Mouse (Mus musculus) cerebellum, adult 9-10 months (tissue): ENCODE data around the gene Crocc.

ENCODE experiments used
- DNase-seq: peaks from one replicate; pipeline ENCODE4 v3.0.0; 2022

Crocc gene

DNA sequence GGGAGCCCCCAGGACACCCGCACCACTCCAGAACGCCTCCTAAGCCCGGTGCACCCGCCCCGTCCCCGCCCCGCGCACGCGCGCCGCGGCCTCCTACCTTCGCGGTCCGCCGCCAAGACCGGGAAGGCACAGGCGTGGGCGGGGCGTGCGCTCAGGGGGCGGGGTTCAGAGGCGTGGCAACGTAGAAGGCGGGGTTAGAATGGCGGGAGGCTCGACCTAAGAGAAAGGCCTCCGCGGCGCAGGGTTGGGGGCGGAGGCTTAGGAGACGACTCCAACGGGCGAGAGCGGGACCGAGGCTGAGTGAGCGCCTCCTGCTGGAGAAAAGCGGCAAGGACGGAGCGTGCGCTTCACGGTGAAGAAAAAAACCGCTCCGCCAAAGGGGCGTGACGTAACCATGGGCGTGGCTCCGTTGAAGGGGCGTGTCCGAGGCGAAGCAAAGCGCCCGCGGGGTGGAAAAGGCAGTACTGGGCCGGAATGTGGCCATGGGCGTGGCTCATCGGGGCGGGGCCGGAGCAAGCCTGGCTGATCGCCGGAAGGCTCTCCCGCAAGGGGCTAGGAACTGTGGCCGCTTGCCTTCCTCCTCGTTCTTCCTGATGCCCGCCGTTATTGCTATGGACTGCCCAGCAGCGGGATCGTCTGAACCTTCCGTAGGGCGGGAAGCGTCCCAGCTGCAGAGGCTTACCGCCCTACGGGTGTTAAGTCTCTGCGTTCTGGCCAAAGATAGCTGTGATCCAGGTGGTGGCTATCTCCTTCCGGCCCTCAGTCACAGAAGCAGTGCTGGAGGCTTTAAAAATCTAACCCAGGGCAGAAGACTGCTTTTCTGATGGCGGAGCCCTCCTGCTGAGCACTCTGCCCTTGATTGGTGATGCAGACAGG lies at the start of gene Crocc:
Gene Crocc, minus strand, starts transcription at position 125 of the 876 bp plus-strand sequence.
- peak; percentile 99 for DNase-seq

DNA sequence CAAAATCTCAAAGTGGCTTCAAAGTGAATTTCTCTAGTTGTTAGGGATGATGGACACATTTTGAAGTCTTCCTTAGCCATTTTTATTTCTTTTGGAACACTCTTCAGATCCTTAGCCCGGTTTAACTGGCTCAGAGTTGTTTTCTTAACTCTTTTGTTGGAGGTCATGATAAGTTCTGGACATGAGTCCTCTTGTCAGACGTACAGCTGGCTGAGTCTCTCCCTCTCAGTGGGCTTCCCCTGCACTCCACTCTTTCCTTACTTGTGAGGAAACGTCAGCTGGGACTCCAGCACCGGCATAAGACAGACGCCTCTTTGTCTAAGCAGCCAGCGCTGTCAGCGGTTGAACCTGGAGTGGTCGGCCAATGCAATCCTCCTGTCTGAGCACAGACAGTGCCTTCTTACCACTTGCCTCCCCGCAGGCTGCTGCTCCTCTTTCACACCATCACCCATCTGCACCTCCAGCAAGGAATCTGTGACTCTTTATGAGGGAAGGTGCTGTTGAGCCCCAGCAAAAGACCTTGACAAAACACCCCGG lies 47.9 kb upstream of the Crocc start:
- no peak for DNase-seq

DNA sequence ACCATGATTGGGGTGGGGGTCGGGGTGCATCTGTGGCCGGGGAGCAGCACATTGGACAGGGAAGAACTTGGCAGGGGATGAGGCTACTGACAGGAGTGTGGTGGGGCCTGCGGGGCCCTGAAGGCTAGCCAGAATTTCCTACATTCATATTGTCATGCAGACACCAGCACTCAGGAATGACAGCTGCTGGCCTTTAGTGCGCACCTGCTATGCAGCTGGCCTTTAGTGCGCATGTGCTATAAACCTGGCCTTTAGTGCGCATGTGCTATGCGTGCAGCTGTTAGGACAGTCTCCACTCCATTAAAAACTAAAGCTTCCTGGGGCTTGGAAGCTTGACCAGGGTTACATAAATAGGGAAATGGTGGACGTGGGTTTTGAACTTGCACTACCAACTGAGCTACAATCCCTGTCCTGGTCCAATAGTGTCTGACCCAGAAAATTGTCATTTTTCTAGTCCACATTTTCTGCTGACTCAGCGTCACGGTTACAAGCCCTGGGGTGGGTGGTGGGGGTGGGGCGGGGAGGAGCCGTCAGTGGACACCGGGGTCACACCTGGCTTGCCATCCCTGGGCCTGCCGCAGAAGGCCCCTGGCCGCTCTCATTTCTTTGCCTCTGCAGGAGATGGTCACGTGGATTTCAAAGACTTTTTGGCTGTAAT lies 46.3 kb upstream of the Crocc start:
- no peak for DNase-seq

DNA sequence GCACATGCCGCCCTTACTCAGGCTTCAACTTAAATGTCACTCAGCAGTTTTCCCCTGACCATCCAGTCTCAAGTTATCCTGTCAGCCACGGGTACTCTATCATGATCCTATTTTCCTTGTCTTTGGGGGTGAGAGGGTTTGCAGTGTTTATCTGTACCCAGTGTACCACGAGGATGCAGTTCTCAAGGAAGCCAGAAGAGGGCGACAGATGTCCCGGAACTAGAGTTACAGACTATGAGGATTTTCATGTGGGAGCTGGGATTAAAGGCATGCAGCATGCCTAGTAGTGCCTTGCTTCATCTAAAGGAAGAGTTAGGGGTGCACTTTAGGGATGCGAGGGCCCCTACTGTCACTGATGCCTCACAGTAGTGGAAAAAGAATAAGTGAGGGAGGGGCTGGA lies 41.5 kb upstream of the Crocc start:
- no peak for DNase-seq

DNA sequence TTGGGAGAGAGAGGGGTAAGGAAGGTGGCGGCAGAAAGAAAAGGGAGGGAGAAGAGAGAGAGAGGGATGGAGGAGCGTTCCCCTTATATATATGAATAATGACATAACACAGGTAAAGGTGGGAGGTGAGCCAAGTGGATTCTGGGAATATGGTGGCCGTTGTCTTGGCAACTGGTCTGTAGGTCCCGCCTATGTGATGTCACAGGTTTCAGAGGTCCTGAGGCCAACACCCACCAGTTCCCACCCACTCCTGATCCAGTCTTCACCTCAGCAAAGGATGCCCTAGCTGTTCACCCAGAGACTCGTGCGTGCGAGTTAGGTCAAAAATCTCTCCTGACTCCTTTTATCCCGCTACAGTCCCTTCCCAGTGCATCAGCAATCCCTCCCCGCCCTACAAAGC lies 40.9 kb upstream of the Crocc start:
- no peak for DNase-seq

DNA sequence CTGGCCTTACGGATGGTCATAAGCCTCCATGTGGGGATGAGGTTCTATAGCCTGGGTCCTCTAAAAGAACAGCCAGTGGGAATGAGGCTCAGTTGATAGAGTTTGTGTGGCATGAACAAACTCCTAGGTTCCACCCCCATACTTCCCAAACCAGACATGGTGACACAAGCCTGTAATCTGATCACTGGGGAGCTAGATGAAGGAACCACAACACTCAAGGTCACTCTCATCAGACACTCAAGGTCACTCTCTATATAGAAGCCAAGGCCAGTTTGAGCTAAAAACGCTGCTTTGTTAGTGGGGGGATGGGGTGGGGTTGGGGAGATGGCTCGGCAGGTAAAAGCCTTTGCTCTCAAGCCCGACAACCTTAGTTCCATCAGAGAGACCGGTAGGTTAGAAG lies 39.6 kb upstream of the Crocc start:
- no peak for DNase-seq

DNA sequence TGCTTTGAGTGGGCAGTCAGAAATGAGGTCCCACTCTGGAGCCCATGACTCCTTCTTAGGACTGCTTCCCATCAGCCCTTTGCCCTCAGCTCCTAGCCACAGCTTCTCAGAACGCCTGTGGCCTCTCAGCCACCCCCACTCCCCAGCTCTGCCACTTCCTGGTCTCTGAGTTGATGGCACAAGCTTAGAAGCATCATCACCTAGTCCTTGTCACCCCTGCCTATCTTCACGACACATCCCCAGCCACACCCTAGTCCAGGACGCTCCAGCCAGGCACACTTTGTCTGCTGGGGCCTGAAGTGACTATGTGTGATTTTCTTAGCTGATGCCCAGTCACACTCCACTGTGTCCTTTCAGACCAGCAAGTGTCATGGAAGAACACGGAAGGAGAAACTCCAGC lies 38.6 kb upstream of the Crocc start:
- no peak for DNase-seq

DNA sequence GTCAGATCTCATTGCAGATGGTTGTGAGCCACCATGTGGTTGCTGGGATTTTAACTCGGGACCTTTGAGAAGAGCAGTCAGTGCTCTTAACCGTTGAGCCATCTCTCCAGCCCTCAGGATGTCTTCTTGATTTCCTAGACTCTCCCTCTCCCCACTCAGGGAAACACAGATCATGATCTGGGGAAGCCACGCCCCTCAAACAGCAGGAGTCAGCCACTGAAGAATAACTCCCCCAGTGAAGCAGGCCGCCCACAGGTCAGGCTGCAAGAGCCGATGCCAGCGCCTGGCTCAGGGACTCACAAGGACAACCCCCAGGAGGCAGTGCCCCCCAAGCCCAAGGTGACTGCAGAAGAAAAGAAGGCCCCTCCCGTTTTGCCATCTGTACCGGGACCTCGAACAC lies 36.4 kb upstream of the Crocc start:
- DNase-seq: no peak

DNA sequence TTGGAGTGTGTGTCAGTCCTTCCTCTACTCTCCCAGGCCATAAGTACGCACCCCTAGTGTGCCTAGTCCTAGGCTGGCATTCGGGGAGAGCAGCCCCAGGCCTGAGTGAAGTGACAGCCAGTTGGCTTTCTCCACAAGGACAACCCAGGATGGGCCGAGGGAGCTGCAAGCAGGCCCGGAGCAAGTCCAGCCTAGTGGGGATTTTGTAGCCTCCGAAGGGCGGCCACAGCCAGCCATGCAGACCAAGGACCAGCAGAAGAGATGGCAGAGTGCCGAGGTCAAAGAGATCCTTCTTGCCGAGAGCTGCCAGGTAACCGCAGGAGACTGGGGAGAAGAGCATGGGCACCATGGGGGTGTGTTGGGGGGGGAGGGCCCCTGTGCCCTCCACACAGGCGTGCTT lies 34.7 kb upstream of the Crocc start:
- no peak for DNase-seq

DNA sequence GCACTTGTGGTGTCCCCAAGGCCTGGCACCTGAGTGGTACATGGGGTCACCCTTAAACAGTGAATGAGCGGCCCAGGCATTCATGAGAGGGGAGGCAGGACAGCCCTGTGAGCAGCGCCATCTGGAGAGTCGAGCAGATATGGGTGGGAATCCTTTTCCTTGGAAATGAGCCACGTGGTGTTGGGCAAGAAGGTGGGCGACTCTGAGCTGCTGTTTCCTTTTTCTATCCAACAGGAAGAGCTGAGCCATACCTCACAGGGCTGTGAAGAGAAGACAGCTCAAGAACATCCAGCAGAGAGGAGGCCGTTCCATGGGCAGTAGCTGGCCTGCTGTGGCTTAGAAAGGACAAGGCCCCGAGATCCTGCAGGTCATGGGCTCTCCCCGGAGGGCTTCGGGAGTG lies 28.4 kb upstream of the Crocc start:
- DNase-seq: no peak

DNA sequence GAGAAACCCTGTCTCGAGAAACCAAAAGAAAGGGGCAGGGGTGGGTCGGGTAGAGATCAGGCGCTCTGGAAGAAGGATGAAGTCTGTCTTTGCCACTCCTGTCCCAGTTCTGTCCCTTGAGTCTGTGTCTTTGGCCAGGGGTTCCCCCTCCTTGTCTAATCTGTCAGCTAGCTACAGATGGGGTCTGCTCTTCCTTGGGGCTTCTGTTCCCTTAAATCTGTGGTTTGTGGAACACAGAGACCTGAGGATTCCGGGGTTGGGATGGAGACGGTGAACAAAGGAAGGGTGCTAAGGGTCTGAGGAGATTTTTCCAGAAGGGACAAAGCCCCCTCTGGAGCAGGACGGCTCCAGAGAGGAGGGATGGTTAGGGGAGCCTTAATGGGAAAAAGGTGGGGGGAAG lies 27.7 kb upstream of the Crocc start, which contains the start of gene Spata21:
Gene Spata21, plus strand, starts transcription at position 301 of the 400 bp plus-strand sequence.
- no peak for DNase-seq

DNA sequence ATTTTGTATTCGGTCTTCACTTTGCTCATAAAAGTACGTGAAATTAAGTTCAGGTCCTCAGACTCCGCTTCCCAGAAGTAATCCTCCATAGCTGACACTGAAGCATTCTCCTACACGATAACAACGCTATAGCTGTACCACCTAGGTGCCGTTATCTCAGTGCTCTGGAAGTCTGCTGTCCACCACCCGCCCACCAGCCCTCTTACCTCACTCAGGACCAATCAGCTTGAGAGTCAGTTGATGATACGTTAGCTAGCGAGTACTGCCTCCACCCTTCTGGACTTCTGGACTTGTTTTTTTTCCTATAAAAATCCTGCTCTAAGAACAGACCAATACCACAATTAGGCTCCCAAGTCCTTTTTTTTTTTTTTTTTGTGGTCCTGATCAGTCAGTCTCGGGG lies 26.5 kb upstream of the Crocc start:
- DNase-seq: no peak

DNA sequence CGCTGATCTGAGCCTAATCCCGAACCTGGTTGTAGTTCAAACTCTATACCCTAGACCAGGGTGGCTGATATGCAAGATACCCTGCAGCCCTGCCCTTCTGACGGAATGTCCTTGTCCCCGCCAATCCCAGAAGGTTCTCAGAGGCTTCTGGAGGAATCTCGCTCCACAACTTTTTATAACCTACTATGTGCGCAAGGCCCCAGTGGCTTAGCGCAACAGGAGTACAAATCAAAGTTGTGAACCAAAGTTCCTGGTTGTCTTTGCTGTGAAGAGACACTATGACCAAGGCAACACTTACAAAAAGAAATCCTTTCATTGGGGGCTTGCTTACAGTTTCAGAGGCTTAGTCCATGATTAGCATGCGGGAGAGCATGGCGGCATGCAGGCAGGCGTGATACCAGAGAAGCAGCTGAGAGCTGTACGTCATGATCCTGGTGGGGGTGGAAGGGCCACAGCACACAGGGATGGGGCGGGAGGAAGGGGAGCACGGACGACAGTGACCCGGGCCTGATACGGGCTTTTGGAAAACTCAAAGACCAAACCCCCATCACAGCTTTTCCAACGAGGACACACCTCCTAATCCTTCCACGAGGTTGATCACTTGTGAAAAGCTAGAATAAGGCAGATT lies 18.3 kb upstream of the Crocc start:
- peak; percentile 47 for DNase-seq

DNA sequence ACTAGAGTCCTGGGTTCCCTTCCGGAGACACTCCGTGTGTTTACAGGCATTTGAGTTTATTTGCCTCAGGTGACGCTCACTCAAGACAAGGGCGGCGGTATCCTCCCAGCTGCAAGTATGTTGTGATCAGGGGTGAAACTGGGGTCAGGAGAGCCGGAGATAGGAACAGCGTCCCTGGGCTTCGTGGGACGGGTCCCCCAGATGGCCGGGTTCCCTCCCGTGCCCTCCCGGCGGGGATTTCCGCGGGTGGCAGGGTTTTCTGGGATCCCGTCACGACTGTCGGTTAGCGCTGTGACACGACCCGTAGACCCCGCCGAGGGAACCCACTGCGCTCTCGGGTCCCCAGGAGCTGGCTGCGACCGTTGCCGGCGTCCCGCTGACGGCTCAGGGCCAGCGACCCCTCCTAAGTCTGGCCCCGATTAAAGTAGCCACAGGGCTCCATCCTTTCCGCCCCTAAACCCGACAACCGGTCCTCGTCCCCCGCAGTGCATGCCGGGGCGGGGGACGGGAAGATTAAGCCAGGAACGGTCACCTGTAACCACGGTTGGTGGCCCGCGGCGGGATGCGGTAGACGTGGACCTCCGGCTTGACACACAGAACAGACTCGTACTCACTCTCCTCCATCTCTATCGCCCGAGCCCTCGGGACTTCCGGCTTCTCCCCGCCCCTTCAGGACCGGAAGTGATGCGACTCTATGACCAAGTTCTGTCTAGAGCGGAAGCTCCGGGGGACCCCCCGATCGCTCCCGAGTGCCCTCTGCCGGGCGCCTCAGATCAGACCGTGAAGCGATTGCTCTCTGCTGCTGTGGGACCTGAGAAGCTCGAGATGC lies 17.5 kb upstream of the Crocc start, which contains the start of gene Necap2:
Gene Necap2, minus strand, starts transcription at position 677 of the 829 bp plus-strand sequence.
- DNase-seq: peak; percentile 95

DNA sequence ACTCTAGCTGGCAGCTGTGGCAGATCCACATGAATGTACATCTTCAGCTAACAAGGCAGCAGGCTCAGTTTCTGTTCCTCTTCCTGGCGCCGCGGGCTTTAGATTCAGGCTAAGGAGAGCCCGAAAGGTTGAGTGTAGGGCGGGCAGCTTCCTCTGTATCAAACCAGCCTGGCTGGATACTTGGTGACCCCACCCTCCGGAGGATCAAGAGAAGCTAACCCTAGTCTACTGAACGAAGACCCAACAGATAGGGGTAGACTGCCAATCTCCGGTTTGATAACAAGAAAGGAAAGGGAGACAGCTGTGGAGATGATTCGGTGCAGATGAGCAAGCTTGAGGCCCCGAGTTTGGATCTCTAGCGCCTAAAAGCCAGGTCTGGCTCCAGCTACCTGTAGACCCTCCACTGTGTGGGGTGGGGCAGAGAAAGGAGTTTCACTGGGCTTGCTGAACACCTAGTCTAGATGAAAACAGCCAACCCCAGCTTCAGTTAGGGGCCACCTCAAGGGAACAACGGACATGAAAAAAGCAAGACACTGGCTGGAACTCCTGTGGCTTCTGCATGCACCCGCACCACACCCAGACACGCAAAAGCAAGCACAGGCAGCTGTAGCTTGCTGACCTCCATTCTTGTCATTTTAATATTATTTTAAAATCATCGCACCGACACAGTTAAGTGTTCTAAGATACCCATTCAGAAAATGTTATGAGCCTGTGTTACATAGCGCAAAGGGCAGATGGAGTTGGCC lies 16.6 kb upstream of the Crocc start:
- DNase-seq: peak; percentile 32

DNA sequence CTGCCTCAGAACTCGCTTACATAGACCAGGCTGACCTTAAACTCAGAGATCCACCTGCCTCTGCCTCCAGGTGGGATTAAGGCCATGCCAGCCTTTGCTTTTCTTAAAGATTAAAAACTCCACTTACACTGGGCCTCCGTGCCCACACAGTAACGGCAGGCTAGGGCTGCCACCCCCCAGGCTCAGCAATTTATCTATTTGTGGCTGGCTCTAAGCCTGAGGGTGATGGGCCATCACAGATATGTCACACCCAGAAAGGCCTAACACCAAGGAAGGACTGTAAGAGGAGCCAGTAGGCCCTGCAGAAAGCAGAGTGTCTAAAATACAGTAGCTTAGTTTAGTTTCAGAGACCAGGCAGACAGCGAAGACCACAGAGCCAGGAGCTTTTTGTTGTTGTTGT lies 13.8 kb upstream of the Crocc start:
- DNase-seq: no peak

DNA sequence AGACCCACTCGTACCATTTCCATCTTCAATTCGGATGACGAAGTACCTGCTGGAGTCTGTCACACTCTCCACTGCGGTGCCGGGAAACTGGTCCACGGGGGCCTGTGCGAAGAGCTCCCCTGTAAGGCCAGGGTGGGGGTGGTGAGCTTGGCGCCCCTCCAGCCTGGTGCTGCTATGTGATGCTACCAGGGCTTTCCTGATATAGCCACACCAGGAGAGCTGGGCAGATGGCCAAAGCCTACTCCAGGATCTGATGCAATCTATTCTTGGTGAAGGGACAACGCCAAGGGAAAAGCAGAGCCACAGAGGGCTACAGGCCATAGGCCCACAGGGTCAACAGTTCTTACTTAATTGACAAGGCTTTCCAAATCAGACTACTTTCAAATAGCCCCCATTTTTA lies 13.3 kb upstream of the Crocc start:
- DNase-seq: peak; percentile 62

DNA sequence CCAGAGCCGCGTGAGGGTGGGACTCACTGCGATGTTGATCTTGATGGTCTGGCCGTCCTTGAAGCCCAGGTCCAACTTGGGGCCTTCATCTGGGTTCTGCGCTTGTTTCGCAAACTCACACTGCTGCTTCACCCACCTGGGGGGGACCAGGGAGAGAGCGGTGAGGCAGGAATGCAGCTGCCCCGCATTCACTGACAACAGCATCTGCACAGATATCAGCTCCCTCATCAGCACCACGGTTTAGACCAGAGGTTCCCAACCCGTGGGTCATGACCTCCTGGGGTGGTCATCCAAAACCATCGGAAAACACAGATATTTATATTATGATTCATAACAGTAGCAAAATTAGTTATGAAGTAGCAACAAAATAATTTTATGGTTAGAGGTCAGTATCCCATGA lies 12.2 kb upstream of the Crocc start:
- DNase-seq: peak; percentile 22

DNA sequence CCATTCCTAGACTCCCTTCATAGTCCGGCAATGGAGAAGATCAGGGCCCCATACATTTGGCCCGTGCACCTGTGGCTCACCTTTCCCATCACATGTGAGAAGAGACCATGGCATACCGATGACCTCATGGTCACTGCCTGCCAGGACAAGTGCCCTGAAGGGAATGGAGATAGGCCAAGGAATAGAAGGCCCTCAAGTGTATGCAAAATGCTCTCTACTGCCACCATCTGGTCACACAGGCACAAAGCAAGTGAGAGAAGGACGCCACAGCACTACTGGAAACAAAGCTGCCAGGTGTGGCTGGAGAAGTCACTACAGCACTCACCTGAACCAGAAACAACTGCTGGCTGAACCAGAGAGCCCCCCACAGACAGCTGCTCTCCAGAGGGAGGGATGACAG lies 9.4 kb upstream of the Crocc start:
- DNase-seq: peak; percentile 80

DNA sequence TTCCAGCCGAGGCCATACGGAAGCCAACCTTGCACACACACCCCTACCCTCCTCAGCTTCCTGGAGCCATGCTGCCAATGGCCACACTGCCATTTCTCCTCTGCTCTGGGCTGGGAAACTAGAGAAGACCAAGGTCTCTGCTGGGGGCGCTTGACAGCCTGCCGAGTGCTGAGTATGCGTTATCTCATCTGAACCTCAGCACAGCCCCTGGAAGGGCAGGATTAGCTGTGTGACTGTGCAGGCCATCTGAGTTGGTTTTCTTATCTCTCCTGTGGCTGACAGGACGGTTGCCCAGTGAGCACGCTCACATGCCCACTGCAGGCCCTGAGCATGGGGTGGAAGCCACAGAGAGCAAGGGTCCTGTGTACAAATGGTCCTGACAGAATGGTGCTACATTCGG lies 8.3 kb upstream of the Crocc start:
- peak; percentile 31 for DNase-seq

DNA sequence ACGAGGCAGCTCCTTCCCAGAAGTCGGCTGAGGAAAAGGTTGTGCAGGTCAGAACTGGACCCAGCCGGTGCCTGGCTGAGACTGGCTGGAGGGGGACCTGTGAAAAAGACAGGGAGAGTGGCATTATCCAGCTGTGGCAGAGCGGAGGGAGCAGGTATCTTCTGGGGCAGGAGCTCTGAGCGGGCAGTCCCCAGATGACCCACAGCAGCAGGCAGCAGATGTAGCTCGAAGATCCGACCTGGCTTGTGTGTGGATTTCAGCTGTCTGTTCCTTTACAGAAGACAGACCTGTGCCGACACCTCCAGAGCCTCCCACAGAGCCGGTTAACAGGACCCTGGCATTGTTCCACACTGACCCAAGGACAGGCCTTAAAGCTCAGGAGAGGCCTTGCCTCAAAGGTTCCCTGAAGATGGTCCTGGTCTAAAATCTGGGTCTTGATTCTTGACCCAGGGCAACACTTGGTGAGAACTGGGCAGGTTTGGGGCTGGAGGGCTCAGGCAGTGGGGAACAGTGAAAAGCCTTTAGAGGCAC lies 7.2 kb upstream of the Crocc start:
- DNase-seq: peak; percentile 63
